Mouse (Mus musculus): ENCODE results near the gene C1qtnf1.
A peak's percentile ranks its signal among the peaks of the same experiment; 100 is the strongest.

Gene C1qtnf1

GRCm38 (mm10) chr11:118470234-118470966 is 42.4 kb downstream of the C1qtnf1 start:
- DNase-seq (ENCODE audit: low read depth in 1 of 2, low spot score in 2 of 2), result no peak

- DNase-seq (ENCODE audit: low read depth in 1 of 2, low spot score in 2 of 2), result no peak
These were observed 43.7 kb downstream of the C1qtnf1 start for GRCm38 (mm10) chr11:118471676-118472075.

- no peak for DNase-seq (ENCODE audit: low read depth in 1 of 2, low spot score in 2 of 2)
These were observed 45.2 kb downstream of the C1qtnf1 start for GRCm38 (mm10) chr11:118473161-118473560.

GRCm38 (mm10) chr11:118473842-118474500 is 46.0 kb downstream of the C1qtnf1 start:
- DNase-seq (ENCODE audit: low read depth in 1 of 2, low spot score in 2 of 2), result no peak

- DNase-seq (ENCODE audit: low read depth in 1 of 2, low spot score in 2 of 2), result no peak
These were observed 47.6 kb downstream of the C1qtnf1 start for GRCm38 (mm10) chr11:118475496-118476083.

GRCm38 (mm10) chr11:118476396-118477373 is 48.7 kb downstream of the C1qtnf1 start, which contains the start of gene Engase:
TSS of gene Engase (plus strand) at chr11:118476829.
- peak; percentile 77 to 82 for DNase-seq (ENCODE audit: low read depth in 1 of 2, low spot score in 2 of 2)

- no peak for DNase-seq (ENCODE audit: low read depth in 1 of 2, low spot score in 2 of 2)
These were observed 51.8 kb downstream of the C1qtnf1 start for GRCm38 (mm10) chr11:118479776-118480175.

- no peak for DNase-seq (ENCODE audit: low read depth in 1 of 2, low spot score in 2 of 2)
These were observed 53.2 kb downstream of the C1qtnf1 start for GRCm38 (mm10) chr11:118481231-118481630.

- no peak for DNase-seq (ENCODE audit: low read depth in 1 of 2, low spot score in 2 of 2)
These were observed 53.7 kb downstream of the C1qtnf1 start for GRCm38 (mm10) chr11:118481751-118482150.

GRCm38 (mm10) chr11:118484169-118484568 is 56.2 kb downstream of the C1qtnf1 start:
- no peak for DNase-seq (ENCODE audit: low read depth in 1 of 2, low spot score in 2 of 2)

- no peak for DNase-seq (ENCODE audit: low read depth in 1 of 2, low spot score in 2 of 2)
These were observed 57.3 kb downstream of the C1qtnf1 start for GRCm38 (mm10) chr11:118485338-118485737.

- DNase-seq (ENCODE audit: low read depth in 1 of 2, low spot score in 2 of 2), result no peak
These were observed 57.8 kb downstream of the C1qtnf1 start for GRCm38 (mm10) chr11:118485780-118486179.

- no peak for DNase-seq (ENCODE audit: low read depth in 1 of 2, low spot score in 2 of 2)
These were observed 58.3 kb downstream of the C1qtnf1 start for GRCm38 (mm10) chr11:118486281-118486680.

GRCm38 (mm10) chr11:118486881-118487772 is 59.1 kb downstream of the C1qtnf1 start:
- no peak for DNase-seq (ENCODE audit: low read depth in 1 of 2, low spot score in 2 of 2)

- DNase-seq (ENCODE audit: low read depth in 1 of 2, low spot score in 2 of 2), result no peak
These were observed 60.3 kb downstream of the C1qtnf1 start for GRCm38 (mm10) chr11:118488191-118488906.

GRCm38 (mm10) chr11:118488907-118489270 is 60.9 kb downstream of the C1qtnf1 start:
- DNase-seq (ENCODE audit: low read depth in 1 of 2, low spot score in 2 of 2), result no peak

- DNase-seq (ENCODE audit: low read depth in 1 of 2, low spot score in 2 of 2), result peak in 1 of 2 experiments; percentile 49
These were observed 62.7 kb downstream of the C1qtnf1 start for GRCm38 (mm10) chr11:118490566-118491218.

- no peak for DNase-seq (ENCODE audit: low read depth in 1 of 2, low spot score in 2 of 2)
These were observed 63.2 kb downstream of the C1qtnf1 start for GRCm38 (mm10) chr11:118491230-118491629.

GRCm38 (mm10) chr11:118493458-118493857 is 65.5 kb downstream of the C1qtnf1 start:
- no peak for DNase-seq (ENCODE audit: low read depth in 1 of 2, low spot score in 2 of 2)
